Mouse (Mus musculus): ENCODE data around the gene Gm42715.
"Not testable (repeated sequence)": the region's sequence is repeated elsewhere in the genome, so short reads cannot be mapped to it uniquely, and the experiment has no call there.

Gm42715 gene

GRCm38 (mm10) chr7:127519284-127519683 is at the start of gene Gm42715:
Gene Gm42715 (plus strand): TSS chr7:127519584.
- no peak for DNase-seq

GRCm38 (mm10) chr7:127470011-127470715 is 49.2 kb upstream of the Gm42715 start:
- peak; percentile 32 for DNase-seq

- peak; percentile 92 for DNase-seq
These were observed 48.4 kb upstream of the Gm42715 start for GRCm38 (mm10) chr7:127470743-127471645.

GRCm38 (mm10) chr7:127471646-127472010 is 47.8 kb upstream of the Gm42715 start:
- DNase-seq, result peak; percentile 51

GRCm38 (mm10) chr7:127472060-127472459 is 47.3 kb upstream of the Gm42715 start:
- no peak for DNase-seq

GRCm38 (mm10) chr7:127473705-127474104 is 45.7 kb upstream of the Gm42715 start:
- peak; percentile 35 for DNase-seq

GRCm38 (mm10) chr7:127474378-127475070 is 44.9 kb upstream of the Gm42715 start:
- no peak for DNase-seq

GRCm38 (mm10) chr7:127475186-127475740 is 44.1 kb upstream of the Gm42715 start:
- no peak for DNase-seq

GRCm38 (mm10) chr7:127476336-127476735 is 43.0 kb upstream of the Gm42715 start:
- DNase-seq, result peak; percentile 43

- no peak for DNase-seq
These were observed 42.5 kb upstream of the Gm42715 start for GRCm38 (mm10) chr7:127476855-127477254.

GRCm38 (mm10) chr7:127477687-127478634 is 41.4 kb upstream of the Gm42715 start:
- DNase-seq, result peak; percentile 99

- DNase-seq, result peak; percentile 91
These were observed 40.6 kb upstream of the Gm42715 start, which contains the start of gene Fbrs for GRCm38 (mm10) chr7:127478635-127479317. Gene Fbrs (plus strand): TSS chr7:127479199.

GRCm38 (mm10) chr7:127479318-127480225 is 39.8 kb upstream of the Gm42715 start:
- DNase-seq, result no peak

- no peak for DNase-seq
These were observed 39.1 kb upstream of the Gm42715 start for GRCm38 (mm10) chr7:127480321-127480720.

GRCm38 (mm10) chr7:127485416-127485815 is 34.0 kb upstream of the Gm42715 start:
- DNase-seq, result no peak

GRCm38 (mm10) chr7:127488364-127488763 is 31.0 kb upstream of the Gm42715 start:
- not testable (repeated sequence) for DNase-seq

GRCm38 (mm10) chr7:127489982-127490381 is 29.4 kb upstream of the Gm42715 start:
- DNase-seq, result no peak

- DNase-seq, result no peak
These were observed 27.5 kb upstream of the Gm42715 start for GRCm38 (mm10) chr7:127491846-127492245.

GRCm38 (mm10) chr7:127494648-127495047 is 24.7 kb upstream of the Gm42715 start:
- DNase-seq, result no peak

- DNase-seq, result no peak
These were observed 22.0 kb upstream of the Gm42715 start for GRCm38 (mm10) chr7:127497382-127497781.

Measured in right cerebral cortex, postnatal 4 days (tissue).